In the genomic region with DNA sequence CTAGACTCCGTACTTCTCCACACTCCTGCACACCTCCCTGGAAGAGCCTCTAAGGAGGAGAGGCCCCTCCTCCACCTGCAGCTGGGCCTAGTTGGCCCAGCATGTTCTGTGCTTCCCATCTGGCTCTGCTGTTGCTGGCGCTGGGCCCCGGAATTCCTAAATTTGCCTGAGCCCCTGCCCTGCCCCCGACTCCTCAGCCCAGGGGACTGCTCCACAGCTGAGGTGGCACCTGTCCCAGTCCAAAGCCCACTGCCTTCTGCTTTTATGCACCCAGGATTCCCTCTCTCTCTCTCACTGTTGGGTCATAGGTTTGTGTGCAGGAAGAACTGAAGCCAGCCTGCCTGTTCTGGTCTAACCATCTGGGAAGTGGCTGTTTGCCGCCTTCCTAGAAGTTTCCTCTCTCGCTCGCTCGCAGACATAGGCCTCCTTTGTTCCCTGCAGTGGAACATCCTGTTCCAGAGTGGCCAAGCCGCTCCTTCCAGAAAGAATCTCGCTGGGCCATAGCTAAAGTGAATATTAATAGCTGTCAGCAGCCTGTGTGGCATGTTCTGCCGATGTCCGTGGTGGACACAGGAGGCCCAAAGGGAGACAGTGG, we compare ENCODE assay signal across 10 mouse cellular contexts. TPM values are rescaled to one million over a fixed set of nuclear protein-coding genes. Genes with fewer than 3 reads are reported as not detected.
DNase-seq lines count a peak whose midpoint lies in the region; ATAC-seq and TF ChIP-seq lines count a peak whose summit lies in the region.
"Had no signal": no experiment of that assay in that cellular context is flagged by ENCODE, and none has a peak within 500 bp of the region (broad histone marks: within the 10 kb centered on the region; RNA-seq: fewer than 3 reads in every experiment).

No protein-coding gene starts in this region.

- H3K9me3 ChIP-seq in forebrain, embryonic 15.5 days, result no peaks in the 10 kb centered on the region
- H3K9me3 ChIP-seq in neural tube, embryonic 15.5 days (replicated peaks), result no peaks in the 10 kb centered on the region

- 0 out of 2 replicates have a peak, but pooled peaks have one; percentile 36 for ATAC-seq in forebrain, embryonic 15.5 days (replicated peaks)
- ATAC-seq in neural tube, embryonic 15.5 days (ENCODE audit: low FRiP score), result no peak
- ATAC-seq in monocyte, adult 5-6 weeks (replicated peaks; ENCODE audit: insufficient number of reproducible peaks, low FRiP score, low TSS enrichment, poor library complexity, severe bottlenecking), result no peak
- ATAC-seq in inflammation-experienced regulatory T-cells, adult 6 months, result no peak

- peak overlapping the region; percentile 43 for H3K27ac ChIP-seq in forebrain, embryonic 15.5 days (replicated peaks)
- H3K27ac ChIP-seq in left cerebral cortex, adult 2 months, result peak overlapping the region; percentile 73
- H3K27ac ChIP-seq in neural tube, embryonic 15.5 days (replicated peaks), result peak overlapping the region; percentile 63

- intact Hi-C loops in heart, postnatal 25 days (cut with DNase I), result no loop called here
- intact Hi-C loops in left cerebral cortex, adult 2 months (cut with DNase I), result loop anchor here (1.0 kb wide), 1 partner anchor 8 kb away; no protein-coding TSS in a partner anchor

- H3K27me3 ChIP-seq in forebrain, embryonic 15.5 days, result no peaks in the 10 kb centered on the region
- no peaks in the 10 kb centered on the region for H3K27me3 ChIP-seq in neural tube, embryonic 15.5 days (replicated peaks)

- H3K36me3 ChIP-seq in forebrain, embryonic 15.5 days, result no peaks in the 10 kb centered on the region
- no peaks in the 10 kb centered on the region for H3K36me3 ChIP-seq in neural tube, embryonic 15.5 days

- H3K4me3 ChIP-seq in forebrain, embryonic 15.5 days, result no peak overlapping the region
- H3K4me3 ChIP-seq in left cerebral cortex, adult 2 months, result no peak overlapping the region
- H3K4me3 ChIP-seq in neural tube, embryonic 15.5 days (replicated peaks), result no peak overlapping the region

- DNase-seq in kidney, adult 18-20 months, result peak; percentile 58
- no peak for DNase-seq in kidney, adult 8-10 months
- peak; percentile 71 for DNase-seq in heart, postnatal 25 days (ENCODE audit: low spot score)
- peak; percentile 46 to 47 for DNase-seq in left cerebral cortex, adult 2 months (ENCODE audit: extremely low spot score in 1 of 2, low spot score in 2 of 2)

- H3K4me1 ChIP-seq in forebrain, embryonic 15.5 days, result peaks cover 9% of the 10 kb centered on the region; the same call in 1 of the 2 replicates
- peaks cover 15% of the 10 kb centered on the region for H3K4me1 ChIP-seq in neural tube, embryonic 15.5 days

- TF ChIP-seq CTCF in left cerebral cortex, adult 2 months (IDR thresholded peaks at IDR 0.05), result no peak

- no peak overlapping the region for H3K9ac ChIP-seq in forebrain, embryonic 15.5 days (replicated peaks)
- H3K9ac ChIP-seq in neural tube, embryonic 15.5 days (replicated peaks), result no peak overlapping the region

- H3K4me2 ChIP-seq in forebrain, embryonic 15.5 days (replicated peaks), result no peak overlapping the region
- no peak overlapping the region for H3K4me2 ChIP-seq in neural tube, embryonic 15.5 days

- 64% methylated on average over 12 of the region's 12 CpGs for WGBS in forebrain, embryonic 15.5 days
- 66% methylated on average over 12 of the region's 12 CpGs for WGBS in neural tube, embryonic 15.5 days

RNA-seq across cellular contexts. Expression of a gene that starts 8.7 kb away (rescaled TPM):
- polyA plus RNA-seq in forebrain, embryonic 15.5 days (2015; fragmentation: Nextera tagmentation; extraction: Ambion mirVana), result 12.9 and 13.1 TPM in 2 replicates
- 10 to 100 TPM; 45.1 to 56.9 TPM for total RNA-seq in heart, postnatal 25 days (2021)
- total RNA-seq in left cerebral cortex, adult 2 months (2021), result 10 to 100 TPM; 29.0 to 34.4 TPM
- polyA plus RNA-seq in neural tube, embryonic 15.5 days (2015; fragmentation: Nextera tagmentation; extraction: Ambion mirVana), result 16.9 and 18.5 TPM in 2 replicates
- total RNA-seq in monocyte, adult 5-6 weeks (2017), result not detected in 3 replicates
- not detected for polyA plus RNA-seq in inflammation-experienced regulatory T-cells, adult 6 months (2017; shearing (Covaris generic))
- total RNA-seq: hematopoietic stem cell, adult 5-6 weeks had no signal

RNA-seq across cellular contexts. Expression of a gene that starts 15.2 kb away (rescaled TPM):
- polyA plus RNA-seq in forebrain, embryonic 15.5 days (2015; fragmentation: Nextera tagmentation; extraction: Ambion mirVana), result 29.0 and 35.6 TPM in 2 replicates
- total RNA-seq in heart, postnatal 25 days (2021), result 1 to 10 TPM; 1.5 to 2.3 TPM
- 10 to 100 TPM; 62.6 to 66.0 TPM for total RNA-seq in left cerebral cortex, adult 2 months (2021)
- 60.1 and 68.2 TPM in 2 replicates for polyA plus RNA-seq in neural tube, embryonic 15.5 days (2015; fragmentation: Nextera tagmentation; extraction: Ambion mirVana)
- total RNA-seq in monocyte, adult 5-6 weeks (2017), result 0.68 to 2.9 TPM in 2 of 3 replicates, not detected in the other
- polyA plus RNA-seq in inflammation-experienced regulatory T-cells, adult 6 months (2017; shearing (Covaris generic)), result under 1 TPM in 2 of 3 experiments, not detected in 1; 0.34 to 0.77 TPM

RNA-seq across cellular contexts. Expression of a gene that starts 42.4 kb away (rescaled TPM):
- polyA plus RNA-seq in forebrain, embryonic 15.5 days (2015; fragmentation: Nextera tagmentation; extraction: Ambion mirVana), result 3.9 and 5.3 TPM in 2 replicates
- under 1 TPM in 1 of 2 experiments, not detected in 1; 0.67 TPM for total RNA-seq in heart, postnatal 25 days (2021)
- 1 to 10 TPM; 4.5 to 6.5 TPM for total RNA-seq in left cerebral cortex, adult 2 months (2021)
- 7.5 and 7.7 TPM in 2 replicates for polyA plus RNA-seq in neural tube, embryonic 15.5 days (2015; fragmentation: Nextera tagmentation; extraction: Ambion mirVana)
- total RNA-seq in monocyte, adult 5-6 weeks (2017), result not detected in 3 replicates
- under 1 TPM in 1 of 3 experiments, not detected in 2; 0.36 TPM for polyA plus RNA-seq in inflammation-experienced regulatory T-cells, adult 6 months (2017; shearing (Covaris generic))
- total RNA-seq: hematopoietic stem cell, adult 5-6 weeks had no signal
- polyA plus RNA-seq: spleen, adult 2 months had no signal

Comparison
In these comparisons a context has a peak if more than half of its experiments do, and no peak if none do; other contexts are left out.
1. DNase-seq: peak in kidney, adult 18-20 months (single experiment), heart, postnatal 25 days (single experiment) and left cerebral cortex, adult 2 months (2 of 2); none in kidney, adult 8-10 months (0 of 2).
2. RNA of a gene that starts 8.7 kb away (total RNA-seq): 45.1 to 56.9 TPM in heart, postnatal 25 days and 29.0 to 34.4 TPM in left cerebral cortex, adult 2 months; not detected in monocyte, adult 5-6 weeks; every median in the first group is over 10 times any median in the second.
3. RNA of a gene that starts 15.2 kb away (total RNA-seq): 62.6 to 66.0 TPM in left cerebral cortex, adult 2 months; 1.5 to 2.3 TPM in heart, postnatal 25 days and 0.68 to 2.9 TPM in monocyte, adult 5-6 weeks; every median in the first group is over 10 times any median in the second.
4. Peak in every context shown above with its lines, with median percentiles within 50 percentile points of each other: H3K27ac ChIP-seq.